Mouse (Mus musculus) kidney, adult 11 months (tissue): Measurements from ENCODE around the gene Gramd1c.

ENCODE experiments used
- DNase-seq: peaks from one replicate; pipeline ENCODE4 v3.0.0; 2022

The Gramd1c gene

DNA sequence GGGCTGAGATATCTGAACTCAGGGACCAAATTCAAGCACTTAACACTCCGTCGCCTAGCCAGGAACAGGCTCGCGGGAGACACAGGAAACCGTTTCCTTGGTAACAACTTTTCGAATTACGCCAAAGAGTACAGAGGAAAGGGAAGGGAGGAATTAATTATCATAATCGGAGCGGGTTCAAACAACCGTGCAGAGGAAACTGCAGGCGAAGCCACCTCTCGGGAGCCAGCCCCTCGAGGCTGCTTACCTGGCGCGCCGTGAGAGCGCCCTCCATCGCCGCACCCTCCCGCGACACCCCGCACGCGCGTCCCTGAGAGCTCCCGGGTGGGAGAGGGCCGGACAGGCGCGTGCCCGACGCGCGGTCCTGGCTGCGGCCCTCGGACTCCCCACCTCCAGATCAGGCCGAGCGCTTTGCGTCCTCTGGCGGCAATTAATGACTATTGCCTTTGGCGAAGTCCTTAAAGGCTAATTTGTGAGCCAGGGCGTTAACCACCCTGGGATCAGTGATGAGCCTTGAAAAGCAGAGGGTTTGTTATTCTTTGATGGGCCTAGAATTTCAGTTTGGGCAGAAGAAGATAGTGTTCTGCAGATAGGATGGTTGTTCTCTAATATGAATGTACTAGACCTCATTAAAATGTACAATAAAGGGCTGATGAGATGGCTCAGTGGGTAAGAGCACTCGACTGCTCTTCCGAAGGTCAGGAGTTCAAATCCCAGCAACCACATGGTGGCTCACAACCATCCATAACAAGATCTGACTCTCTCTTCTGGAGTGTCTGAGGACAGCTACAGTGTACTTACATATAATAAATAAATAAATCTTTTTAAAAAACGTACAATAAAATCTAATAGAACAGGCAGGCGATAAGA is at the start of gene Gramd1c:
Gene Gramd1c, minus strand, starts transcription at position 321 of the 870 bp plus-strand sequence.
- DNase-seq: peak; percentile 35

DNA sequence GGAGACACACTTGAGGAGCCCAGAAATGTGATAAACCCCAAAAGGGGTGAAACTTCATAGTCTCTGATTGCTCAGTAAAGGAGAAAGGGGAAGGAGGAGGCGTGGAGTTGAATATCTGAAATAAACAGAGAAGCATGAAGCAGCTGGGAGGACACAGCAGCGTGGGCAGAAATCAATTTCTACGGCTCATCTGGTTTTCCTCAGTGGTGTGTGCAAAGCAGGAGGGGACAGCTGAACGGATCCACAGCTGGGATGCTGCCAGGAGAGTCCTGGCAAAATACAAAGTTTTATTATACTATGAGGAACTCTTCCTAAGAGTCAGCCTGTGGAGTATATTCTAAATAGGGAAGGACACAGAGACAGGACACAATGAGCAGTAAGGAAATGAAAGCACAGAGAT is 45.9 kb upstream of the Gramd1c start:
- DNase-seq: no peak

DNA sequence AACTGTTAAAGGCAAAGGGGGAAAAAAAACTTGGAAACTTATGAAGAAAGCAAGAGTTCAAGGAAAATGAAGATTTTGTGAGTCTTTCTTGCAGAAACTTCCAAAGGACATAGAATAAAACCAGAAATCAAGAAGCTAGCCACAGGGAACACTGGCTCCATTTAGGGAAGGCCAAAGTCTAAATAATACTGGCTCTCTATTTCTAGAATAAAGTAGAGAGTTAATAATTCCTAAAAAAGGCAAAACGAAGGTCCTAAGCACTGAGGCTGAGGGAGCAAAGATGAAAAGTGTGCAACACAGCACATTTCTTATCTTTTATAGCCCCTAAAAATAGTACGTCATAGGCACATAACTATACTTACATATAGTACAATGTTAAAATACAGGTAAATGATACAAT is 42.1 kb upstream of the Gramd1c start:
- no peak for DNase-seq

DNA sequence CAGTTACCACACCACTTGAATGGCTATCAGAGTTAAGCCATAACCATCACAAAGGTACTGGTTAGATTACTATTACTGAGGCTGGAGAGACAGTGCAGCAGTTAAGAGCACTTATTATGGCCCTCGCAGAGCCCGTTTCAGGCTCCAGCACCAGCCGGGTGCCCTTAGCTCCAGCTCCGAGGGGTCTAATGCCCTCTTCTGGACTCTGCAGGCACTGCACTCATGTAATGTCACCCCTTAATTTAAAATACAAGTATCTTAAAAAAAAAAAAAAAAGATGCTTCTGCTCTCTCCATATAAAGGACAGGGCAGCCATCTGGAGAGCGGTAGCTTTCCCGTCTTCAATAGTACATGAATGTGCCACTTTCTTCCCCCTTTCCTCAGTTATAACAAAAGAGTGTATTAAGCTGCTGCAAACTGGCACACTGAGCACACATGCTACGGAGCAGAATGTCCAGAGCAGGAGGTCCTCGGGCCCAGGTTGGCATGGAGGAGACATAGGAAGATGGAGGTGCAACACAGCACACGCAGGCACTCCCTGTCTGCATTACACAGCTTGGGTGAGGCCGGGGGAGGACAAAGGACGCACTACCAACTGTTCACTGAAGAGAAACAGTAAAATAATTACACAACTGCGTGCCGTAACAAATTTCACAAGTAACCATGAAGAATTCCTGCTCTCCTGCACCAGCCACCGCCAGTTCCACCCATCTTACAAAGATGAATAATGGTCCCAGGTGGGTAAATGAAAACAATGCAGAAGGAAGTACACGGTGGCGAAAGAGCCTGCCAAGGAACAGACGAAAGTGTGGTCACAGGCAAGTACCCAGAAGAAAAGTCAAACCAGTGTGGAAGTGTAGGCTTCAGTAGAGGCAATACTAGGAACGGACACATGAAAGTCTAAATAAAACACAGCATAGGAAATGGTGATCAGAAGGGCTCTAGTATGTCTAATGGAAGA is 40.9 kb upstream of the Gramd1c start:
- DNase-seq: no peak

DNA sequence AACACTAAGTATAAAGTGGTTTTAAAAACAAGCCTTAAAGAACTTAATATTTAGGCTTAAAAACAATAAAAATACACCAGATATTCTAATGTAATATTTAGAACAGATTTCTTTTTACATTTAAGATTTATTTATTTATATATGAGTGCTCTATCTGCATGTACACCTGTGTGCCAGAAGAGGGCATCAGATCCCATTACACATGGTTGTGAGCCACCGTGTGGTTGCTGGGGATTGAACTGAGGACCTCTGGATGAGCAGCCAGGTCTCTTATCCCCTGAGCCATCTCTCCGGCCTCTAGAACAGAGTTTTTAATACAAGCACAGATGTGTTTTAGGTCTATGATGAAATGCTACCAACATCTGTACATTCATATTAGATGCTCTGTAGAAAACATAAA is 39.8 kb upstream of the Gramd1c start:
- no peak for DNase-seq

DNA sequence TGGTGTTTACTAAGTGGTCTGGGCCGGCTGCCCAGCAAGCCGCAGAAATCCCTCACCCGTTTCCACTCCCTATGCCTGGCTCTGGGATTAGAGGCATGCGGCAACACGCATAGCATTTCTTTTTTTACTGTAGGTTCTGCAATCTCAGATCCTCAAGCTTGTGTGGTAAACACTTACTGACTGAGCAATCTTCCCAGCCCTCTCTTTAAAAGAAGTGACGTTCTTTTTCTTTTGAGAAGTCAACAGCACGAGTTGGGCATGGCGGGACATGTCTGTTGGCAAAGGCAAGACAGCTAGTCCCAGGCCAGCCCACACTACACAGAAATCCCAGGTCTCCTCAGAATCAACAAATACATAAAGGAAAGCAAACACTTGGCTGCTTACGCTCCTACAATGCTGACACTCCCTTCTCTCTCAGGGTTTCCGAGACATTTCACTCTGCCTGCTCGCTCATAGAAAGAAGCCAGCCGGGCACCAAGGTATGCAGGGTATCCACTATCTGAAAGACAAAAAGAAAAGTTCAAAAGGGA is 38.1 kb upstream of the Gramd1c start:
- DNase-seq: no peak

DNA sequence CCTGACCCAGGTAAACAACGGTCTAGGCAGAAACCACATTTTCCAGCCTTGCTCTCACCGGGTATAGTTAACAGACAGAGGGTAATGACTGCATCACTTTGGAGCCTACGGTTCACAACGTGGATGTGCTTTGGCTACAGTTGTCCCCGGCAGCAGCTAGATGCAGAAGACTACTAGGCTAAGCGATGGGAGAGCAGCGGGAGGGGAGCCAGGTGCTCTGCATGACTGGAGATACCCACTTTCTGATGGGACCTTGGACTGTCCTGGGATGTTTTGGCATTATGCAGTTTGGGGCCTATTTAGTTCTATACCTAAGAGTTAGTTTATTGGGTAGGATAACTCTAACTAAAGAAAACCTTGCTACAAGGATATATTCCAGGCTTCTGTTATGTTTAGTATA is 36.2 kb upstream of the Gramd1c start:
- DNase-seq: peak; percentile 40

DNA sequence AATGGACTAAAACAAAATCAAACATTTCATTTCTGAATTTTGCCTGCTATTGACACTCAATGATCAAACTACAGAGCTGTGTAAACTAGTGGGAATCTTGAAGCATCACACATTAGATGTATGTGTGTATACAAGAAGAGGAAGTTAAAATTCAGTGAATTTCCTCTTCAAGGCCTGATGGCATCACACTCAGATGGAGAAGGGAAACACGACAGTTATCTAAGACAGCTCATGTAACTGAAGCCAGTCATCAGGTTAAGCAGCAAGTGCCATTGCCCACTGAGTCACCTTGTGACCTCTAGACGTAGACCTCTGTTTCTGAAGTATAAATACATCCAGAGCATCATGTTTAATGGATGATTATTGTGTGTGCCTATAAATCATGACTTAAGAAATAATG is 24.5 kb upstream of the Gramd1c start:
- no peak for DNase-seq

DNA sequence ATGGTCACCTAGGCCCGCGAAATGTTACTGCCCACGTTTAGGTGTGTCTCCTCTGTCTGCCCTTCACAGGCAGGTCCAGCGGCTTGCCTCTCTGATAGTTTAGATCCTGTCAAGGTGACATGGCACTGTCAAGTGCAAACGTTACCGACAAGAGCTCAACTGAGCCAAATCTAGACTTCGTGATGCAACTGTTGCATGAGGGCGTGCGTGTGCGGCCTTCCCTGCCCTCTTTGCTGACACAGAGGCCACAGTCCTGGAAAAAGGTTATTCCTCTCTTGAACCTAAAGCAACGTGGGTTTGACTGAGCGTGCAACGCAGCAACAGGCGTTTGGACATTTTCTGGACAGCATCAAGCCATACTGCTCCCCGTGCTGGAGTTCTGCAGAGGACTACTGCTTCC is 1.8 kb downstream of the Gramd1c start:
- DNase-seq: no peak

DNA sequence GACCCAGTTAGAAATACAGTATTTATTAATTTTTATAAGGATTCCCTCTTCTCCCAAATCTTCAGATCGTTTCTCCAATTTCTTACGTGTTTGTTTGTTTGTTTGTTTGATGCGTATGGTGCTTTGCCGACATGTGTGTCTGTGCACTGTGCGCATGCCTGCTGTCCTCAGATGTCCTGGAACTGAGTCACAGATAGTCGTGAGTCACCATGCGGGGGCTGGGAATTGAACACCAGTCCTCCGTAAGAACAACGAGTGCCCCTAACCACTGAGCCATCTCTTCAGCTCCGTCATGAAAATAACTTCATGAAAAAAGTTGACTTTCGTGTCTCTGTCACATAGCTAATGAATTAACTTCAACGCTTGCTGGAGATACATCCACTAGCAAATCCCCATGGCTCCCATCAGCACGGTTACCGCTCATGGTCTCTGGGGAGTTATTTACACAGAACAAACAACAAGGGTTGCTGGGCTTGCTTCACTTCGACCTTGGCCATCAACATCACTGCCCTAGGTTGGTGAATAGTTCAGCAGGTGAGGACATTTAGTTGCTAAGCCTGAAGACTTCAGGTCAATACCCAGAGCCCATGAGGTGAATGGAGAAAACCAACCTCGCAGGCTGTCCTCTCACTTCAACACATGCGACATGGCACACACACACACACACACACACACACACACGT is 2.4 kb downstream of the Gramd1c start:
- no peak for DNase-seq

DNA sequence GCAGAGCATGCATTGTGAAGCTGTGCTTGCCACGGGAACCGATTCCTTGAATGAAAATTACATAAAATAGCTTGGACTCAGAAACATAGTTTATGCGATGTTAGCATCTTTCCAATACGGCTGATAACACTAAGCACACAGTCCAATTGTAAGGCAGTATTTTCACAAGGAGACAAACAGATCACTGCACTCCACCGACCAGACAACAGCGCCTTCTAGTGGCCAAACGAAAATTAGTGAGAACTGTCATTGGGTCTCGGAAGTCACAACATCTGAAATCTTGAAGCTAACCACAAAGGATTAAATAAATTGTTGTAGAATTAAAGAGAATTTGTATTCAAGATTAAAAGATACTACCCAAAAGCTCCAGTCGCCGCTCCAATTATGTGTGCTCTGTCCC is 4.4 kb downstream of the Gramd1c start:
- peak; percentile 24 for DNase-seq

DNA sequence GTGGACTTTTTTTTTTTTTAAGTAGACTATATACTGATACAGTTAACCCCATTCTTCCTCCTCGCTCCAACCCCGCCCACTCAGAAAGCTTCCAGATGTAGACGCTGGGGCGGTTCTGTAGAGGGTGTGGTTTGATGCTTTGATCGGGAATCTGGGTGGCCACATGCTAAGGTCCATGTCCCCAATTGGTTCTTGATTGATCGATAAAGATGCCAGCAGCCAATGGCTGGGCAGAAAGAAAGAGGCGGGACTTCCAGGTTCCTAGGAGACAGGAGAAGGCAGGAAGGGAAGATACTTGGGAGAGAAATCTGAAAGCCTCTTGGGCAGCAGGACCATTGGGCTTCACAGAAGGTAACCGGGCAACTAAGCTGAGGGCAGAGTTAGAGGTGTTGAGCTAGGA is 7.4 kb downstream of the Gramd1c start:
- DNase-seq: no peak

DNA sequence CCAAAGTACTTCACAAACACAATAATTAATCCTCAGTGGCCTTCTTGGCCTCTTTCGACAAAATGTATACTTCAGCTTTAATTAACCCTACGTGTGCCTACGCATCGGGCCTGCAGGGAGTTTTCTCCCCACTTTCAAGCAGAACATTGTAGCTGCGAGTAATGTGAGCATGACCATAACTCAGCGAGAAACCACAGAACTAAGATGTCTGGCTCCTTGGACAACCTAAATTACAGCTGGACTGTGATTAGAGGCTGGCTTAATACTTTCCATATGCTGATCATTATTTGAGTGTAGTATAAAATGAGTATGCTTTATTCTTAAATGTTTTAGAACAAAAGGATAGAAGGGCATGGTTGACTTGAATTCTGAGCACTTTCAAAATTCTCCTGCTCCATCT is 9.9 kb downstream of the Gramd1c start:
- no peak for DNase-seq

DNA sequence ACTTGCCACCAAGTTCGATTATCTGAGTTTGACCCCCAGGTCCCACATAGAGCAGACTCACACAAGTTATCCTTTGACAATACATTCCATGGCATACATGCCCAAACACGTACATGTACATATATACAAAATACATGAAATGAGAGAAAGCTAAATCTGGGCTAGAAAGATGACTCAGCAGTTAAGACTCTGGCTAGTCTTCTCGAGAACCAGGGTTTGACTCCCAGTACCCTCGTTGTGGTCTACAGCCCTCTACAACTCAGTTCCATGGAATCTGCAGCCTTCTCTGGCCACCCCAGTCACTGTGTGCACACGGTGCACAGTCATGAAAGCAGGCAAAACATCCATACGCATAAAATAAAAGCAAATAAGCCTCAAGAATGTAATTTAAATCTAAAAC is 10.8 kb downstream of the Gramd1c start:
- no peak for DNase-seq

DNA sequence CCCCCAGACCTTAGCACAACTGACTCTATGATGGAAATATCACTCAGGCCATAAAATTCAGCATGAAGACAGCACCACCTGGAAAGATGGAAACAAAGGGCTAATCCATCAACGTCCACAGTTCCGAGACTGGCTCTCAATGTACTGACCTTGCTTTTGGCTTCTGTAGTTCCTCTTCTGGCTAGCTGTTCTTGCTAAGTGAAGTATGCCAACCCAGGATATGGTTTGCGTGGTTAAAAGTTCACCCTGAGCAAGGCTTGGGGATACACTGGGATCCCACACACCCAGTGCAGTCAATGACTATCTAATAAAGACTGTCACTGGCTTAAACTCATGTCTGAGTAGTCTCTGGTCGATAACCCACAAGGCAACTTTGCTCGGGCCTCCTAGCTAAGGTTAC is 13.0 kb downstream of the Gramd1c start:
- DNase-seq: no peak

DNA sequence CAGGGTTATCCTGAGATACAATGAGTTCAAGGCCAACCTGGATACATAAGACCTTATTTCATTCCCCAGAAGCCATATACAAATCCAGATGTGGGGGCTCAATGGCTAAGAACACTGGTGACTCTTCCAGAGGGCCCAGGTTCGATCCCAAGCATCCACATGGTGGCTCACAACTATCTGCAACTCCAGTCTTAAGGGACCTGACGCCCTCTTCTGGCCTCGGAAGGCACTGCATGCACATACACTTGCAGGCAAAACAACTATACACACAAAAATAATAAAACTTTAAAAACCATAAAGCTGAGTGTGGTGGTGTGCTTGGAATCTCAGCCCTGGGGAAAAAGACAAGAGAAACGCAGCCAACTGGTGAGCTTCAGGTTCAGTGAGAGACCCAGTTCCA is 24.0 kb downstream of the Gramd1c start:
- no peak for DNase-seq

DNA sequence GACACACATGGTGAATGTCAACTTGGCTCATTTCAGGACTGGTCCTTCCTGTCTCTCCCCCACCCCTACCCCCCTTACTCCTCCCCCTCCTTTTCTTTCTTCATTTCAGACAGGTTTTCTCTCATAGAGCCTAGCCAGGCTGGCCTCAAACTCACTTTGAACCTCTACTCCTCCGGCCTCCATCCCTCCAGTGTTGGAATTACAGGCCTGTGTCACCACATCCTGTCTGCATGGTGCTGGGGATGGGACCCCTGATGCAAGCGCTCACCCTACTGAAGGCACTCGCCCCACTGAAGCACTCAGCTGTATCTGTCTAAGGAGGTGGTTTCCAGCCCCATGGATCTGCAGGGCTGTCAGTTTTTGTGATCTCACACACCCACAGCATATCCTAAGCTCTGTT is 27.9 kb downstream of the Gramd1c start:
- DNase-seq: no peak

DNA sequence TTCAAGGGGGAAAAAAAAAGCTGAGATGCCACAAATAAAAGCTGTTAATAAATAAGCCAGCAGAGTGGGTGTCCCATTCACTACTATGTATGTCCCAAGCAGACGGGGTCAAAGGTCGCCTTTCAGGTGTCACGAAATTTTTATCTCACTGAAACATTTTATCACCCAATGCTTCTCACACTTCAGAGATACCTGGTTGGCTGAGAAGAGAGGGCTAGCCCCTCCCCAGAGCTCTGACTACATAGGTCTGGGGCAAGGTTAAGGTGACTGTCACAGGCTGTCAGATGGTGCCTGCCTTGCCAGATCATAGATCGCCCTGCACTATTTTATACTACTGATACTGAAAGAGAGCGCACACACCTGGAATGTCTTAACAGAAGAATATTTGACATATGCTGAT is 29.8 kb downstream of the Gramd1c start:
- DNase-seq: no peak

DNA sequence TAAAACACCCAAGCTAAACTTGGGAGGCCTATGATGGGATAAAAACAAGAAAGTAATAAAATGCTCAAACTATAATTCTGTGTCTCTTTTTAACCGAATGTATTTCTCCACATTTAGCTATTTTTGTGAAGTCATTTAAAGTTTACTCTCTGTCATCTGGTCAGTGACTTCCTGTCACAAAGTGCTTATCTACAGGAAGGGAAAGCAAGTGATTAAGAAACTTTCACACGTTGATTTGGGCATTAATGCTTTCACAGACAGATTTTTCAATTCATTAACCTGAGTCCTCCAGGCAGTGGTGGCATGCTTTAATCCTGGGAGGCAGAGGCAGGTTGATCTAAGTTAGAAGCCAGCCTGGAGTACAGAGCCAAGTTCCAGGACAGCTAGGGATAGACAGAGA is 33.9 kb downstream of the Gramd1c start:
- no peak for DNase-seq

DNA sequence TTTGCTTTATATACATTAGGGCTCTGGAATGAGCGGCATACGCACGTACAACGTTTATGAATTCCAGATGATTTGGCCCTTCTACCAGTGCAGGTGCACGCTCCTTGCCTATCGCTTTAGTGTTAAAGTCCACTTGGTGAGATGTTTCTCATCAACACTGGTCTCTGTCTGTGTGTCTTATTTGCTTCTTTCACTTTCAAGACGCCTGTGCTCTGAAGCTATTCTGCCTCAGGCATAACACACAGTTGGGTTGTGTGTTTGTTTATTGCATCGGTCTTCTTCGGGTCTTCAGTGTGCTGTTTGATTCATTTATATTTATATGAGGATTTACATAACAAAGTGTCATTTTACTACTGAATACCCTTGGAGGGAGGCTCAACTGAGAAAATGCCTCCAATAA is 36.3 kb downstream of the Gramd1c start:
- no peak for DNase-seq

DNA sequence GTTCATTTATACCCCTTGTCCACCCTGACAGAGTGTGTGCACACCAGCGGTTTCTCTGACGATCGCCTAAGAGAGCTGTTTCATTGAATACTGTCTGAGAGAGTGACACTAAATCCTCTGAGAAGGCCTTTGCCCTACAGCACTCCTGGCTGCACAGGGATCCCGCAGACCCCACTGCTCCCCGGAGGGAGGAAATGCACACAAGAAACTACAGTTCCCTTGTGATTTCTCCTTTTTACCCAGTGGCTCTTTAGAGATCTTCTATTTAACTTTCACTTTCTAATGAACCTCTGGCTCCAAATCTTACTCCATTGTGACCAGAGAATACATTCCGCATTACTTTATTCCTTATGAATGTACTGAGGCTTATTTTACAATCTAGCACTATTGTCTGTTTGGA is 36.9 kb downstream of the Gramd1c start:
- DNase-seq: no peak

DNA sequence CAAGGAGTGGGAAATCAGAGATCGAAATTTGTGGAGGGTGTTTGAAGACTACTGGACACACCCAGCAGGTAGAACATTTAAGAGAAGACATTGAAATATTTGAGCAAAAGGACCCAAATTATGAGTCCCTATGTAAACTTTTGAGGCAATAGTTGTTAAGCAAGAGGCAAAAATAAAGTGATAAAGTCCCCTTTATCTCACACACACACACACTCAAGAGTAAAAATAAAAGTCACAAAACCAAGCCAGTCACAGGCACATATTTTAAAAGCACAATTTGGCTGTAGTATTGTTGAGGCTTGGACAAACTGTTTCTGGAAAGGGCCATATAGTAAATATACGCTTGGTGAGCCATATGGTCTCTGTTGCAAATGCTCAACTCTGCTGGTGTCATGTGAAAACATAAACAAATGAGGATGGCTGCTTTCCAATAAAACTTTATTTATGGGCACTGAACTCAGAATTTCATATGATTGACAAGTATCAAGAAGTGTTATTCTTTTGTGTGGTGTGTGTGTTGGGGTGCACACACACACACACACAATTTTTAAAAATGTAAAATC is 44.1 kb downstream of the Gramd1c start:
- DNase-seq: no peak

DNA sequence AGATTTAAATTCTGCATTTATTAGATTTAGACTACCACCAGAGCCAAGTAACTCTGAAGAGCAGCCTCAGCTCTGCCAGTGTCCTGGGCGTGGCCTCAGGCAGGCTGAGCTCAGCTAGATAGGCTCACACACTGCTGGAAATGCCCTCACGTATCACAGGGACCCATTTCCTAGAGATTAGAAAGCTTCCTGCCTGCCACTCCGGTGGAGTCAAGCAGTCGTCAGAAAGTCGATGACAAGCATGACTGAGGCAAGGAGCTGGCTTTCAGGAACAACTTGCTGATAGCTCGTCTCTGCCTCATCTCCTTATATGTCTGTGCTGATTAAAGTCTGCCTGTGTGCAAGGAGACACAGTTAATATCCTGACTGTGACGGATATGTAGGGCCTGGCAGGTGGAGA is 44.8 kb downstream of the Gramd1c start:
- no peak for DNase-seq
